Mouse (Mus musculus) naive thymus-derived CD4-positive, alpha-beta T cell, adult 2 months (primary cell): ENCODE results near the gene Tmem135.
A peak's percentile ranks its signal among the peaks of the same experiment; 100 is the strongest.

Experiments used
- DNase-seq: peaks from one replicate; pipeline ENCODE4 v3.0.0-alpha.2; 2011; ENCODE audit warnings: low read depth

Gene Tmem135

DNA sequence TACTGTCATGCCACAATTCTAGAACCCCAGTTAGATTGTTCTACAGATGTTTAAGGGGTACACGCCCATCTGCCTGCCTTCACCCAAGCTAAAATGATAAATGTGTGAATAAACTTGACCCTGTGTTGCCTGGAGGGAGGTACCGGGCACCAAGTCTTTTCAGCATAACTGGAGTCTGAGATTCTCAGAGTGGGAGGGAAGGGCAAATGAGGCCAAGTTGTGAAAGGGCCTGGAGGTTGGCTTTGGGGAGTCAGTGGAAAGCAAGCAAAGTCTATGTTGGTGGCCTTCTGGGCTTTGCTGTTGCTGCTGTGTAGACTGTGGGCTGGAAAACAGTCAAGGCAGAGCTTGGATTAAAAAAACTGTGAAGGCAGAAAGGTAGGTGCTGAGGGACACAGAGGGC lies 13.7 kb upstream of the Tmem135 start:
- no peak for DNase-seq

DNA sequence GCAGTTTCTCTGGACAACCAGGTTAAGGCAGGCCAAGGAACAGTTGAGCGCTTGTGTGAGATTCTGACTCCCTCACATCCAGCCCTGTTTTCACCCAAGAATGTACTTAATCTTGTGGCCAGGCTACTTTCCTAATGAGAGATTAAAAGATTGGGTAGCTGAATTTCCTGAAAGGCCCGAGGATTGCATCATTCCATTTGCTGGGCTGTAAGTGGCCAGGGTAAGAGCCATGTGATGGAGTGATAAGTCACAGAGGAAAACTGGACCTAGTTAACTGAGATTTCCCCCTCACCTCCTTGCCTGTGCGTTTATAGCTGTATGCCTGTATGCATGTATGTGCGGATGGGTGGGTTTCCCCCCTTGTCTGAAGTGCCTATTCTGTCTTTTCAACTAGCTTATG lies 12.0 kb upstream of the Tmem135 start:
- DNase-seq, result no peak

DNA sequence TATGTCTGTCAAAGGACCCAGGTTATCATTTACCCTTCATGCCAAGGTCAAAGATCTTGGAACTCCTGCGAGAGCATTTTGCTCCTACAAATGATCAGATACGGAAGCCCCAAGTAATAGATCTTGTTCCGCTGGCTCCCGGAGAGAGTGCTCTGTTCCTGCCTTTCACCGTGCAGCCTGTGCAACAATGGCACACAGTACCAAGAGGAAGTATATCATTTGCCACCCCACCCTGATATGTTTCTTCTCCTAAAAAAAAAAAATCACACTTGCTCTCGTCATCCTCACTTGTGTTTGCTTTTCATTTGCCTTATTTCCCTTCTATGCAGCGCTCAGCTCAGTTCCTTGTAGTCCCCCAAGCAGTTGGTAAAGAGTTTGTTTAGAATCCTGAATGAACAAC lies 8.1 kb upstream of the Tmem135 start:
- no peak for DNase-seq

DNA sequence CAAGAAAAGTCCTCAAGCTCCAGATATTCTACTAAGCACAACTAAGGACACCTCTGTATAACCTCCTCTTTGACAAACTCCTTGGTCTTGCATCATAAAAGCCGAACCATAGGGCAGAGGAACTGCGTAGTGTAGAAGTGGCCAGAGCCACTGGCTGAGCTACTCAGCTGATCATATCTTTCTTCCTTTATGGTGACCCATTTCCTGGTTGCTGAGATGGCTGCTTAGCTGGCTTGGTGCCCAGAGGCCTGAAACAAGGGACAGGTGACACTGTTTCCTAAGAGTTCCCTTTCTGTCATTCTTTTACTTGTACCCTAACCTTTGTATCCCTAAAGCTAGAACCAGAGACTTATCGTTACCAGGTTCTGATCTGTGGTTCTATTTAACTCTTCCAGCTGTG lies 7.3 kb upstream of the Tmem135 start:
- no peak for DNase-seq

DNA sequence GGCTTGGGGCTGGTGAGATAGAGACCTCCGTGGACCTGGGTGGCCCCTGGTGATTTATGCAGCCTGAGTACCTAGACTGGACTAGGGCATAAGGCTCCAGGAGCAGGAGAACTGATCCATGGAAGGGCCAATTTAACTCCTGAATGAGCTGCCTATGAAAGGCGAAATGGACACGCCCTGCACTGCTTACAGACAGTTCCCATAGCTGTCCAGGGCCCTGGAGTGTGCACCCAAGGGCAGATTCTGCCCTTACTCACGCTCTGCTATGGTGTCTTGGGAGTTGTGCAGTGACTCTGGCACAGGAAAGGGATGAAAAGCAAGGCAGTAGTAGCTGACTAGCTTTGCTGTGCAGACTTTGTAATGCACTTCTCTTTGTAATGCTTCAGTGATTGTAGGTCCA lies 6.3 kb upstream of the Tmem135 start:
- DNase-seq, result no peak

DNA sequence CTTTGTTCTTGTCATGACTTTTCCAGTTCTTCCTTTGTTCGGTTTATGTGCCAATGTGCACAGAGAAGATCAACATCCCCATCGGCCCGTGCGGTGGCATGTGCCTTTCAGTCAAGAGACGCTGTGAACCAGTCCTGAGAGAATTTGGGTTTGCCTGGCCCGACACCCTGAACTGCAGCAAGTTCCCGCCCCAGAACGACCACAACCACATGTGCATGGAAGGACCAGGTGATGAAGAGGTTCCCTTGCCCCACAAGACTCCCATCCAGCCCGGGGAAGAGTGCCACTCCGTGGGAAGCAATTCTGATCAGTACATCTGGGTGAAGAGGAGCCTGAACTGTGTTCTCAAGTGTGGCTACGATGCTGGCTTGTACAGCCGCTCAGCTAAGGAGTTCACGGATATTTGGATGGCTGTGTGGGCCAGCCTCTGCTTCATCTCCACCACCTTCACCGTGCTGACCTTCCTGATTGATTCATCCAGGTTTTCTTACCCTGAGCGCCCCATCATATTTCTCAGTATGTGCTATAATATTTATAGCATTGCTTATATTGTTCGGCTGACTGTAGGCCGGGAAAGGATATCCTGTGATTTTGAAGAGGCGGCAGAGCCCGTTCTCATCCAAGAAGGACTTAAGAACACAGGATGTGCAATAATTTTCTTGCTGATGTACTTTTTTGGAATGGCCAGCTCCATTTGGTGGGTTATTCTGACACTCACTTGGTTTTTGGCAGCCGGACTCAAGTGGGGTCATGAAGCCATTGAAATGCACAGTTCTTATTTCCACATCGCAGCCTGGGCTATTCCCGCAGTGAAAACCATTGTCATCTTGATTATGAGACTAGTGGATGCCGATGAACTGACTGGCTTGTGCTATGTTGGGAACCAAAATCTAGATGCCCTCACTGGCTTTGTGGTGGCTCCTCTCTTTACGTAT lies 3.3 kb upstream of the Tmem135 start:
- DNase-seq, result no peak

- DNase-seq, result no peak
These were observed 2.0 kb upstream of the Tmem135 start for GRCm38 (mm10) chr7:89406011-89406410.

- DNase-seq, result no peak
These were observed 865 bp upstream of the Tmem135 start for GRCm38 (mm10) chr7:89404734-89405440.

DNA sequence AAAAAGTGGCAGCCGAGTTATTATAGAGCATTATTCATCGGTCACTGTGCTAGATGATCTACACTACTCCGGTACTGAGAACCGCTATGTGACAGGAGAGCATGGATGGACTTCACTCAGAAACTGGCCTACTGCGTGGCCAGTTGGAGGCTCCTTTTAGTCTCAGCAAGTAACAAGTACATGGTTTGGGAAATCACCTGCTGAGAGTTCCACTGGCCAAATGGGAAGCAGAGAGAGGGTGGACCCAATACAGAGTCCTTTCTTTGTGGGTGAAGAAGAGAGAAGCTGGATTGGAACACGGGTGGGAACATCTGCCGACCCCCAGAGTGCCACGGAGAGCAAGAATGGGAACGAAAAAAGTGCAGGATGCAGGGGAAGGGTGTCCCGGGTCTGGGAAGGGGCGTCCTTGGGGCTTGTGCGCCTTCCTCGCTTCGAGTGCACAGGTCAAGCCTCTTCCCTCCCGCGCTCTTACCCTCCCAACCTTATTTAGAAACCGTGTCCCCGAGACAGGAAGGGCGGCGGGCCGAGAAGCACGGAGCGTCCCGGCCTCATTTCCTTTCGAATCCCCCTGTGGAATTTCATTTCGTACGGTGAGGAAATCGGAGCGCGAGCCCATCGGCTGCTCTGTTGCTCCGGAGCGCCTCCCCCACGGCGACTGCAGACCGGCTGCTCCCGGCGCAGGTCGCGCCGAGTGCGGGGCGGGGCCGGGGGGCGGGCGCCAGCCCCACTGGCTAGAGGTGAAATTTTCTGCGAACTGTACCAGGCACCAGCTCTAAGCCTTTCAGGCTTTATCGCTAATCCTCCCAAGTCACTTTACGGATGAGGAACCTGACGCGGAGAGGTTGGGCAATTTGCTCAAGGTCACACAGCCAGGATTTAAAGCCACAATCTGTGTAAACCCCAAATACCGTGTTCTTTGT lies 709 bp downstream of the Tmem135 start:
- DNase-seq, result peak; percentile 44

GRCm38 (mm10) chr7:89401936-89402335 lies 2.1 kb downstream of the Tmem135 start:
- no peak for DNase-seq

DNA sequence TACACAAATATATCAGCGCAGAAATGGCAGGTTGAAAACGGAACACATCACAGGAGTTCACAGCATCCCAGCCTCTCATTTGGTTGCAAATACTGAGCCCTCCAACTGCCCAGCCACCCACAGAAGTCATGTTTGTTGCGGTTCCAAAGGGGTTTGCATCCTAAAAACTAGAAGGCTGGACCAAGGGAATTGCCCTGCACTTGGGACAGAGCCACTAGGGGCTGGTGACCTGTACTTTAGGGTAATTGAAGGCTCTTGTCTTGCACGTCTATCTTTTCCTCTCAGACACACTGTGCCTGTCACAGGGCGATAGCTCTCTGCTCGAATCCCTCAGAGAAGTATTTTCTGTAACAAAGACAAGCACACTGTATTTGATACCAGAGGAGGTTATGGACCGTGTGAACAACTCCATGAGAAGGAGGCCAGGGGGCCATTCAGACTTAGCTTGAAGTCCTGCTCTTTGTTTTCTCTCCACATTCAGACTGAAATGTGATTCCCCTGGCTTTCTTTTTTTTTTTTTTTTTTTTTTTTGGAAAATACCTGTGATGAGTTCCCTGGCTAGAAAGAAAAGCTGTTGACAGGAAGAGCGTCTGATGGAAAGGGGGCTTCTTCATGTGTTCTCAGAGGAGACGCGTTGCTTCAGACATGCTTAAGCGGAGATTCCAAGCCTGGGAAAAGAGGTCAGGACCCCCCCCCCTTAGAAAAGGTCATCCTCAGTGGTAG lies 2.7 kb downstream of the Tmem135 start:
- DNase-seq, result no peak

DNA sequence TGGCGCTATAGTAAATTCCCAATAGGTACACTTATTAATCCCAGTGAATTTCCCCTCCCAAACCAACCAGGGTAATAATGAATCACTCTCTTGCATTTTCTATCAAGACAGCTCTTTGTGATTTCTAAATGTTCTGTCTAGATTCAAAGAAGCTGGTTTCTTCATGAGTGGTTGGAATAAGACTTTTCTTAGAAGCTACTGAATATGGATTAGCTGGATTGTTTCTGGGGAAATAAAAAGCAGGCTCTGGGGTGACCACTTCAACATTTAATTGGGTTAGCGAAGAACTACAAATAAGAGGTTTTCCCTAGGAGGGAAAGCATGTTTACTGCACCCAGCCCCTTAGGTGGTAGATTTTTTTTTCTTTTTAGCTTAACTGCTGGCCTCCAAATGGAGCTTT lies 3.3 kb downstream of the Tmem135 start:
- DNase-seq, result no peak

- DNase-seq, result no peak
These were observed 6.0 kb downstream of the Tmem135 start for GRCm38 (mm10) chr7:89397837-89398534.

GRCm38 (mm10) chr7:89396386-89396785 lies 7.6 kb downstream of the Tmem135 start:
- no peak for DNase-seq

DNA sequence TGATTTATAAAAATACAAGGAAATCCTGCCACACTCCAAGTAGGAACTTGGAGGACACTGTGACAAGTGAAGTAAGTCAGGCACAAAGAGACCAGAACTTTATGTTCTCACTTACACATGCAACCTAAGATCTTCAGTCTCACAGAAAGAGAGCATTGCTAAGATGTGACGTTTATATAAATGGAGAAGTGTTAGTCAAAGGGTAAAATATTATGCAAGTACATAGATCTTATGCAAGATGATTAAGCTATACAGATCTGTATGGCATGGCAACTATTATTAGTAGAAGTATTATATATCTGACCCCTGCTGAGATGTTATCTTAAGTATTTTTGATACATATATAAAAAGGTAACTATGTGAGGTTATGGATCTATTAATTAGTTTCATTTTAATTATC lies 8.6 kb downstream of the Tmem135 start:
- DNase-seq, result no peak

- peak; percentile 8 for DNase-seq
These were observed 11.2 kb downstream of the Tmem135 start for GRCm38 (mm10) chr7:89392825-89393224.

DNA sequence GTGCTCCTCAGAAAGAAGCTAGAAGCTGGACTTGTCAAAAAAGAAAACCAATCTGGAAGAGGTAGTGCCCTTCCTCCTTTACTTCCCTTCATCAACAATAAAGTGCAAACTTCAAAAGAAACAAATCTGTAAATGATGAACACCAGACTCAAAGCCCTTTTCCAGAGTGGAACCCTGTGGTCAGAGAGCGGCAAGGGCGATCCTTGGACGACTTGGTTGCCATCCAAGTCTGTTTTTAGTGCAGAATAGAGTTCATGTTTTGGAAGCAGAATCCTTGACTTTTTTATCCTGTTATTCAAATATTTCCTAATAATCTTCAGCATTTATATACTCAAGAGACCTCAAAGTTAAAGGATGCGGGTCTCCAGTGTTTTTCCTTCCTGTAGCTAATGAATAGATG lies 11.6 kb downstream of the Tmem135 start:
- DNase-seq, result no peak

- no peak for DNase-seq
These were observed 12.2 kb downstream of the Tmem135 start for GRCm38 (mm10) chr7:89391831-89392230.

DNA sequence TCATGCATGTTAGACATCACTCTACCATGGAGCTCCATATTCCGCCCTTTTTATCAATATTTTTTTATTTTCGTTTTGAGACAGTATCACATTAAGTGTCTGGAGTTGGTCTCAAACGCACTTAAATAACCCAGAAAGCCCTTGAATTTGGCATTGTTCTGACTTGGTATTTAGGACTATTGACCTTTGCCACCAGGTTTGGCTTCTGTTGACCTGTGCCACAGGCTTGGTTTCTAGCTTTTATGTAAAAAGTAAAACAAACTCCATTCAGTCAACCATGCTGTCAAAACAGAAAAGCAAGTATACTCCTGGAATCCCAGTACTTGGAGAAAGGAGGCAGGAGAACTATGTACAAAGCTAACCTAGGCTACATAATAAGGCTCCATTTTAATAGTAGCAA lies 12.7 kb downstream of the Tmem135 start:
- no peak for DNase-seq

GRCm38 (mm10) chr7:89390660-89391059 lies 13.4 kb downstream of the Tmem135 start:
- DNase-seq, result no peak

DNA sequence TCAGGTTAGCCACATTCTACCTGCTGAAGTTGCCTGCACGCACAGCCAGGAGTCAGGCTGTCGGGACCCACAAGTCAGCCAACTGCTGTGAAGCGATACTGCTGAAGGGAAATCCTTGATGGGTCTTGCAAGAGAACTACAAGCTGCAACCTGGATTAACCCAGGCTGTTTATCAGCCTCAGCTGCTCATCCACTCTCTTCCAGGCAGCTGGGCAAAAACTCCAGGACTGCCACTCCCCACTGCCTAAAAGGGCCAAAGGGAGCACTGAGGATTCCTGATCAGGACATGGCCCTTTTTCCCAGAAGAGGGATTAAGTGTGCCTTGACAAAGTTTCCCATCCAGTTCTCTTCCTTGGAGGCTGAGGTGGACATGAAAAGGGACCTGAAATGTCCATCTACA lies 15.0 kb downstream of the Tmem135 start:
- no peak for DNase-seq
